ENCODE assay signal across 18 mouse cellular contexts in genomic region chr1:76362106-76362505, GRCm38 (mm10).
"Had no signal": no experiment of that assay in that cellular context is flagged by ENCODE, and none has a peak within 500 bp of the region (broad histone marks: within the 10 kb centered on the region; RNA-seq: fewer than 3 reads in every experiment).

No protein-coding gene starts in this region.

- H3K4me3 ChIP-seq: midbrain, embryonic 10.5 days; midbrain, embryonic 12.5 days; myocyte; neural tube, embryonic 13.5 days; neural tube, embryonic 15.5 days had no signal

- H3K27me3 ChIP-seq: midbrain, embryonic 12.5 days; neural tube, embryonic 13.5 days; neural tube, embryonic 15.5 days had no signal

- DNase-seq: lung, adult 18-20 months; lung, embryonic 14.5 days; lung, postnatal 10 days; lung, postnatal 4 days; midbrain, embryonic 14.5 days; right cerebral cortex, adult 18-20 months; right cerebral cortex, postnatal 25 days; right cerebral cortex, postnatal 4 days; spleen, adult 18-20 months; thymus, adult 18-20 months; thymus, postnatal 14 days; thymus, postnatal 36 days had no signal

- ATAC-seq: midbrain, embryonic 16.5 days had no signal

- H3K36me3 ChIP-seq: midbrain, embryonic 10.5 days; midbrain, embryonic 12.5 days; neural tube, embryonic 13.5 days; neural tube, embryonic 15.5 days had no signal

- H3K27ac ChIP-seq: midbrain, embryonic 10.5 days; midbrain, embryonic 12.5 days; neural tube, embryonic 13.5 days; neural tube, embryonic 15.5 days had no signal

- H3K9me3 ChIP-seq: midbrain, embryonic 10.5 days; midbrain, embryonic 12.5 days; neural tube, embryonic 13.5 days; neural tube, embryonic 15.5 days had no signal

- H3K9ac ChIP-seq: lung, embryonic 14.5 days; midbrain, embryonic 12.5 days; neural tube, embryonic 13.5 days; neural tube, embryonic 15.5 days had no signal

- H3K4me2 ChIP-seq: lung, embryonic 14.5 days; midbrain, embryonic 12.5 days; neural tube, embryonic 13.5 days; neural tube, embryonic 15.5 days had no signal

- H3K4me1 ChIP-seq: midbrain, embryonic 10.5 days; midbrain, embryonic 12.5 days; neural tube, embryonic 13.5 days; neural tube, embryonic 15.5 days had no signal
